Mouse (Mus musculus) MEL (cell line): ENCODE data around the gene Adra2a.

Experiments
- CTCF ChIP-seq, 3 experiments: IDR thresholded peaks in 2 of 3; conservative IDR thresholded peaks in 1 of 3; 2 replicates each; pipeline ENCODE4 v1.5.1; 2011 to 2012; ENCODE audit warnings: low read length in 3 of 3, low read depth in 2 of 3, mild to moderate bottlenecking in 2 of 3, improper control_type of control experiment in 1 of 3, inconsistent platforms in 1 of 3, mixed read lengths in 1 of 3, moderate library complexity in 1 of 3; ENCODE audit not compliant: control insufficient read depth in 1 of 3, insufficient read depth in 1 of 3, poor library complexity in 1 of 3, severe bottlenecking in 1 of 3
- HCFC1 ChIP-seq: IDR thresholded peaks from 2 replicates; pipeline ENCODE4 v1.6.1; 2012; ENCODE audit warnings: low read depth, mild to moderate bottlenecking, inconsistent platforms, low read length, improper control_type of control experiment, moderate library complexity
- MXI1 ChIP-seq: IDR thresholded peaks from 2 replicates; pipeline ENCODE4 v1.6.1; 2011; ENCODE audit warnings: mild to moderate bottlenecking, low read depth, low read length, improper control_type of control experiment
- POLR2A ChIP-seq, 2 experiments: IDR thresholded peaks; 2 replicates each; pipeline ENCODE4 v1.6.1; 2011 to 2012; ENCODE audit warnings: low read length in 2 of 2, mild to moderate bottlenecking in 2 of 2, control low read depth in 1 of 2, improper control_type of control experiment in 1 of 2, low read depth in 1 of 2, moderate library complexity in 1 of 2; ENCODE audit not compliant: control insufficient read depth in 1 of 2, insufficient read depth in 1 of 2, poor library complexity in 1 of 2
- POLR2AphosphoS2 ChIP-seq: IDR thresholded peaks from 2 replicates; pipeline ENCODE4 v1.6.1; 2011; ENCODE audit warnings: low read length, improper control_type of control experiment
- SIN3A ChIP-seq: IDR thresholded peaks from 2 replicates; pipeline ENCODE4 v1.6.1; 2012; ENCODE audit warnings: low read length, improper control_type of control experiment, inconsistent platforms
- TAL1 ChIP-seq: IDR thresholded peaks from 2 replicates; pipeline ENCODE4 v1.6.1; 2012; ENCODE audit warnings: mild to moderate bottlenecking, inconsistent platforms, low read length, moderate library complexity, mixed read lengths
- TCF12 ChIP-seq: IDR thresholded peaks from 2 replicates; pipeline ENCODE4 v1.6.1; 2014; ENCODE audit warnings: low read depth, mild to moderate bottlenecking, inconsistent platforms, low read length, improper control_type of control experiment, moderate library complexity
- UBTF ChIP-seq: IDR thresholded peaks from 2 replicates; pipeline ENCODE4 v1.6.1; 2012; ENCODE audit warnings: low read depth, mild to moderate bottlenecking, inconsistent platforms, low read length, improper control_type of control experiment, moderate library complexity, borderline replicate concordance; ENCODE audit not compliant: insufficient read depth
- USF1 ChIP-seq: IDR thresholded peaks from 2 replicates; pipeline ENCODE4 v1.6.1; 2014; ENCODE audit warnings: low read depth, mild to moderate bottlenecking, inconsistent platforms, low read length, improper control_type of control experiment, moderate library complexity
- USF2 ChIP-seq, 2 experiments: IDR thresholded peaks; 2 replicates each; pipeline ENCODE4 v1.6.1; 2011 to 2012; ENCODE audit warnings: improper control_type of control experiment in 2 of 2, low read length in 2 of 2, borderline replicate concordance in 1 of 2, inconsistent platforms in 1 of 2, low read depth in 1 of 2, mild to moderate bottlenecking in 1 of 2; ENCODE audit not compliant: insufficient read depth in 1 of 2
- ZKSCAN1 ChIP-seq: IDR thresholded peaks from 2 replicates; pipeline ENCODE4 v1.6.1; 2012; ENCODE audit warnings: low read depth, mild to moderate bottlenecking, inconsistent platforms, low read length, improper control_type of control experiment, moderate library complexity
- ZMIZ1 ChIP-seq: IDR thresholded peaks from 2 replicates; pipeline ENCODE4 v1.6.1; 2012; ENCODE audit warnings: low read depth, mild to moderate bottlenecking, inconsistent platforms, low read length, improper control_type of control experiment, moderate library complexity

DNA sequence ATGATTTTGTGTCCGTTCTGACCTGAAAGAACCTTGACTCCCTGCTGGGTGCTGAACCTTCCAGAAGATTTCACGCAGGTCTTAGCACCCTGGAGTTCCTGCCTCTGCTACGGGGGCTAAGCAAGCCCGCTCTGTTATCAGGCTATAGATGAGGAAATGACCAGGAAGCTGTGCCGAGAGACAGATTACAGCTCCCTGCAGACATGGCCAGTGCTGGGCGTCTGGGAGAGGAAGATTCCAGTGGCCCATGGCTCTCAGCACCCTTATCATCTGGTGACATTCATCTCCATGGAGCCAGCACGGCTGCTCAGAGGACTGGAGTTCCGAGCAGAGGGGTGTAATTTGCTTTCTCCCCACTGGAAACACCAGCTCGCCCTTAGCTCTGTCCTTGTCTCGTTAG lies 43.4 kb downstream of the Adra2a start:
- TF ChIP-seq ZMIZ1 (no peak), USF1 (no peak), CTCF (IDR thresholded peaks at IDR 0.05 in 2 of 3, conservative IDR thresholded peaks at IDR 0.05 in 1 of 3; ENCODE audit: control insufficient read depth in 1 of 3, insufficient read depth in 1 of 3, low read depth in 2 of 3, low read length in 3 of 3, poor library complexity in 1 of 3, severe bottlenecking in 1 of 3) (no peak), ZKSCAN1 (no peak), SIN3A (peak; percentile 57; the same call in 1 of the 2 replicates), USF2 (IDR thresholded peaks at IDR 0.05; ENCODE audit: borderline replicate concordance in 1 of 2, insufficient read depth in 1 of 2, low read depth in 1 of 2, low read length in 2 of 2) (no peak), TCF12 (peak; percentile 99), TAL1 (peak; percentile 100), POLR2A (IDR thresholded peaks at IDR 0.05; ENCODE audit: control insufficient read depth in 1 of 2, insufficient read depth in 1 of 2, low read depth in 1 of 2, low read length in 2 of 2, poor library complexity in 1 of 2) (peak in 1 of 2 experiments; percentile 21; a peak in 1 of 4 replicates), MXI1 (0 out of 2 replicates have a peak, but pooled peaks have one; percentile 47), POLR2AphosphoS2 (0 out of 2 replicates have a peak, but pooled peaks have one; percentile 27), HCFC1 (peak; percentile 36; the same call in 1 of the 2 replicates), UBTF (no peak)
